Mouse (Mus musculus): ENCODE measurements at regions not wholly inside any gene's neighbourhood (a gene's known extent, or its start where the extent isn't known, plus 50 kb on each side); places are given as distances from the start of the nearest gene placed in this dataset.

GRCm38 (mm10) chr12:98005671-98006469 lies 253.4 kb downstream of the Galc start:
- WGBS = 37% methylated on average over 5 of the region's 5 CpGs
- Histone ChIP-seq H3K4me2 (ENCODE audit: low read depth, low read length) (no peak overlapping the region), H3K9me3 (ENCODE audit: control insufficient read depth, low read length) (no peaks in the 10 kb centered on the region), H3K4me1 (ENCODE audit: control insufficient read depth, insufficient read depth, low read length) (no peaks in the 10 kb centered on the region), H3K9ac (replicated peaks; ENCODE audit: low read depth, low read length) (no peak overlapping the region), H3K27ac (ENCODE audit: low read depth, low read length) (no peak overlapping the region), H3K36me3 (ENCODE audit: control insufficient read depth, insufficient read depth, low read length) (no peaks in the 10 kb centered on the region), H3K27me3 (ENCODE audit: control insufficient read depth, insufficient read depth, low read length) (no peaks in the 10 kb centered on the region), H3K4me3 (ENCODE audit: low read depth, low read length) (no peak overlapping the region)
- ATAC-seq (ENCODE audit: low read depth) = no peak

GRCm38 (mm10) chr12:98002217-98002616 lies 257.0 kb downstream of the Galc start:
- H3K36me3 ChIP-seq (ENCODE audit: control insufficient read depth, insufficient read depth, low read length) = no peaks in the 10 kb centered on the region
- no peak overlapping the region for H3K4me2 ChIP-seq (ENCODE audit: low read depth, low read length)
- H3K4me1 ChIP-seq (ENCODE audit: control insufficient read depth, insufficient read depth, low read length) = no peaks in the 10 kb centered on the region
- no peak for ATAC-seq (ENCODE audit: low read depth)
- no peaks in the 10 kb centered on the region for H3K9me3 ChIP-seq (ENCODE audit: control insufficient read depth, low read length)
- H3K27ac ChIP-seq (ENCODE audit: low read depth, low read length) = no peak overlapping the region
- WGBS = 80% methylated on average over 5 of the region's 5 CpGs
- H3K9ac ChIP-seq (replicated peaks; ENCODE audit: low read depth, low read length) = no peak overlapping the region
- no peak overlapping the region for H3K4me3 ChIP-seq (ENCODE audit: low read depth, low read length)
- H3K27me3 ChIP-seq (ENCODE audit: control insufficient read depth, insufficient read depth, low read length) = no peaks in the 10 kb centered on the region

GRCm38 (mm10) chr12:97994884-97995283 lies 264.4 kb downstream of the Galc start:
- Histone ChIP-seq H3K4me3 (ENCODE audit: low read depth, low read length) (no peak overlapping the region), H3K27me3 (ENCODE audit: control insufficient read depth, insufficient read depth, low read length) (no peaks in the 10 kb centered on the region), H3K9ac (replicated peaks; ENCODE audit: low read depth, low read length) (no peak overlapping the region), H3K27ac (ENCODE audit: low read depth, low read length) (no peak overlapping the region), H3K4me1 (ENCODE audit: control insufficient read depth, insufficient read depth, low read length) (no peaks in the 10 kb centered on the region), H3K9me3 (ENCODE audit: control insufficient read depth, low read length) (no peaks in the 10 kb centered on the region), H3K36me3 (ENCODE audit: control insufficient read depth, insufficient read depth, low read length) (no peaks in the 10 kb centered on the region), H3K4me2 (ENCODE audit: low read depth, low read length) (no peak overlapping the region)
- ATAC-seq (ENCODE audit: low read depth) = no peak
- WGBS = 61% methylated on average over 1 of the region's 1 CpGs

GRCm38 (mm10) chr12:97993937-97994336 lies 265.3 kb downstream of the Galc start:
- Histone ChIP-seq H3K27ac (ENCODE audit: low read depth, low read length) (no peak overlapping the region), H3K9ac (replicated peaks; ENCODE audit: low read depth, low read length) (no peak overlapping the region), H3K4me3 (ENCODE audit: low read depth, low read length) (no peak overlapping the region), H3K9me3 (ENCODE audit: control insufficient read depth, low read length) (no peaks in the 10 kb centered on the region), H3K27me3 (ENCODE audit: control insufficient read depth, insufficient read depth, low read length) (no peaks in the 10 kb centered on the region), H3K36me3 (ENCODE audit: control insufficient read depth, insufficient read depth, low read length) (no peaks in the 10 kb centered on the region), H3K4me1 (ENCODE audit: control insufficient read depth, insufficient read depth, low read length) (no peaks in the 10 kb centered on the region), H3K4me2 (ENCODE audit: low read depth, low read length) (no peak overlapping the region)
- ATAC-seq (ENCODE audit: low read depth) = no peak
- WGBS = 91% methylated on average over 3 of the region's 3 CpGs

- no peaks in the 10 kb centered on the region for H3K9me3 ChIP-seq (ENCODE audit: control insufficient read depth, low read length)
- H3K36me3 ChIP-seq (ENCODE audit: control insufficient read depth, insufficient read depth, low read length) = no peaks in the 10 kb centered on the region
- ATAC-seq (ENCODE audit: low read depth) = no peak
- 98% methylated on average over 1 of the region's 1 CpGs for WGBS
- no peak overlapping the region for H3K27ac ChIP-seq (ENCODE audit: low read depth, low read length)
- no peak overlapping the region for H3K9ac ChIP-seq (replicated peaks; ENCODE audit: low read depth, low read length)
- no peaks in the 10 kb centered on the region for H3K4me1 ChIP-seq (ENCODE audit: control insufficient read depth, insufficient read depth, low read length)
- no peak overlapping the region for H3K4me3 ChIP-seq (ENCODE audit: low read depth, low read length)
- H3K27me3 ChIP-seq (ENCODE audit: control insufficient read depth, insufficient read depth, low read length) = no peaks in the 10 kb centered on the region
- H3K4me2 ChIP-seq (ENCODE audit: low read depth, low read length) = no peak overlapping the region
Observed at GRCm38 (mm10) chr12:97983390-97983789, 275.9 kb downstream of the Galc start.

- Histone ChIP-seq H3K9me3 (ENCODE audit: control insufficient read depth, low read length) (no peaks in the 10 kb centered on the region), H3K27me3 (ENCODE audit: control insufficient read depth, insufficient read depth, low read length) (no peaks in the 10 kb centered on the region), H3K4me2 (ENCODE audit: low read depth, low read length) (no peak overlapping the region), H3K27ac (ENCODE audit: low read depth, low read length) (no peak overlapping the region), H3K9ac (replicated peaks; ENCODE audit: low read depth, low read length) (no peak overlapping the region), H3K36me3 (ENCODE audit: control insufficient read depth, insufficient read depth, low read length) (no peaks in the 10 kb centered on the region), H3K4me1 (ENCODE audit: control insufficient read depth, insufficient read depth, low read length) (no peaks in the 10 kb centered on the region), H3K4me3 (ENCODE audit: low read depth, low read length) (no peak overlapping the region)
- no peak for ATAC-seq (ENCODE audit: low read depth)
- 79% methylated on average over 3 of the region's 3 CpGs for WGBS
Observed at GRCm38 (mm10) chr12:97978668-97979067, 280.6 kb downstream of the Galc start.

GRCm38 (mm10) chr12:97978178-97978651 lies 281.0 kb downstream of the Galc start:
- WGBS = 45% methylated on average over 8 of the region's 8 CpGs
- Histone ChIP-seq H3K4me2 (ENCODE audit: low read depth, low read length) (no peak overlapping the region), H3K9me3 (ENCODE audit: control insufficient read depth, low read length) (no peaks in the 10 kb centered on the region), H3K9ac (replicated peaks; ENCODE audit: low read depth, low read length) (no peak overlapping the region), H3K4me3 (ENCODE audit: low read depth, low read length) (no peak overlapping the region), H3K27ac (ENCODE audit: low read depth, low read length) (no peak overlapping the region), H3K27me3 (ENCODE audit: control insufficient read depth, insufficient read depth, low read length) (no peaks in the 10 kb centered on the region), H3K36me3 (ENCODE audit: control insufficient read depth, insufficient read depth, low read length) (no peaks in the 10 kb centered on the region), H3K4me1 (ENCODE audit: control insufficient read depth, insufficient read depth, low read length) (no peaks in the 10 kb centered on the region)
- ATAC-seq (ENCODE audit: low read depth) = no peak

- ATAC-seq (ENCODE audit: low read depth) = no peak
- Histone ChIP-seq H3K27ac (ENCODE audit: low read depth, low read length) (no peak overlapping the region), H3K36me3 (ENCODE audit: control insufficient read depth, insufficient read depth, low read length) (no peaks in the 10 kb centered on the region), H3K4me3 (ENCODE audit: low read depth, low read length) (no peak overlapping the region), H3K4me2 (ENCODE audit: low read depth, low read length) (no peak overlapping the region), H3K9me3 (ENCODE audit: control insufficient read depth, low read length) (no peaks in the 10 kb centered on the region), H3K9ac (replicated peaks; ENCODE audit: low read depth, low read length) (no peak overlapping the region), H3K4me1 (ENCODE audit: control insufficient read depth, insufficient read depth, low read length) (no peaks in the 10 kb centered on the region), H3K27me3 (ENCODE audit: control insufficient read depth, insufficient read depth, low read length) (no peaks in the 10 kb centered on the region)
- WGBS = 72% methylated on average over 3 of the region's 3 CpGs
Observed at GRCm38 (mm10) chr12:97977633-97978032, 281.6 kb downstream of the Galc start.

- no peak overlapping the region for H3K4me2 ChIP-seq (ENCODE audit: low read depth, low read length)
- H3K36me3 ChIP-seq (ENCODE audit: control insufficient read depth, insufficient read depth, low read length) = no peaks in the 10 kb centered on the region
- no peak overlapping the region for H3K9ac ChIP-seq (replicated peaks; ENCODE audit: low read depth, low read length)
- no peak overlapping the region for H3K4me3 ChIP-seq (ENCODE audit: low read depth, low read length)
- no peak for ATAC-seq (ENCODE audit: low read depth)
- no peaks in the 10 kb centered on the region for H3K27me3 ChIP-seq (ENCODE audit: control insufficient read depth, insufficient read depth, low read length)
- H3K9me3 ChIP-seq (ENCODE audit: control insufficient read depth, low read length) = no peaks in the 10 kb centered on the region
- no peaks in the 10 kb centered on the region for H3K4me1 ChIP-seq (ENCODE audit: control insufficient read depth, insufficient read depth, low read length)
- WGBS = 67% methylated on average over 10 of the region's 10 CpGs
- H3K27ac ChIP-seq (ENCODE audit: low read depth, low read length) = no peak overlapping the region
Observed at GRCm38 (mm10) chr12:97973909-97974510, 285.2 kb downstream of the Galc start.
